Mouse (Mus musculus) cerebellum, postnatal 36 days (tissue): ENCODE measurements at regions not wholly inside any gene's neighbourhood (a gene's known extent, or its start where the extent isn't known, plus 50 kb on each side); places are given as distances from the start of the nearest gene placed in this dataset.

ENCODE experiments used
- DNase-seq, 2 experiments: peaks; one replicate each; pipeline ENCODE4 v3.0.0; 2021 to 2022; ENCODE audit warnings: mixed read lengths in 2 of 2

DNA sequence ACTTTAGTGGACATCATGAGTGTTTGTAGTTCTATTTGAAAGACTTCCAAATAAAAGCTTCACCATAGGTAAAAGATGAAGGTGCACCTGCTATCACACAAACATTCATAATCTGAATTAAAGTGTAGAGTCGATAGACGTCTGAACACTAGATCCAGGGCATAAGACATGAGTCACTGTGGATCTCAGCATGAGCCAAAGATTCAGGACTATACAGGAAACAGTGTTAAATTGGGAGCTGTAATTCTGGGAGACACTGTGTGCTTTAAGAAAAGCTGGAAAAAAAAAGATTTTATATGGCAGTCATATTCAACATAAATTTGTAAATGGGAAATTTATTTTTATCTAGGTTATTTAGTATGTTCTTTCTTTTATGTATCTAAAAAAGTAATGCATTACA, 160.5 kb downstream of the Pdha2 start:
- no peak for DNase-seq

DNA sequence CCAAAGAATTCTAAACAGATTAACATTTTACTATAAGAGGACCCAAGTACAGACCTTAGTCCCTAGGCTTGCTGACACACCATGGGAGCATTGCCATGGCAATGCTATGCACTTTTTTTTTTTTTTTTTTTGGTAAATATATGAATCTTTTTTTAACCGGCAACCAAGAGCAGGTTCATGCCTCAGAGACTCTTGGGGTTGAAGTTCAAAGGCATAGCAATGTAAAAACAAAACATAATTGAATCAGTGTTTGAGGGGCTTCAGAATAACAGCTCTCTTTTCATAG, 197.9 kb downstream of the Pdha2 start:
- DNase-seq: no peak

GRCm38 (mm10) chr3:141013521-141014261, 198.5 kb downstream of the Pdha2 start:
- no peak for DNase-seq

- DNase-seq: no peak
These were observed 199.2 kb downstream of the Pdha2 start for GRCm38 (mm10) chr3:141012976-141013375.

- DNase-seq: no peak
These were observed 203.4 kb downstream of the Pdha2 start for GRCm38 (mm10) chr3:141008792-141009191.

DNA sequence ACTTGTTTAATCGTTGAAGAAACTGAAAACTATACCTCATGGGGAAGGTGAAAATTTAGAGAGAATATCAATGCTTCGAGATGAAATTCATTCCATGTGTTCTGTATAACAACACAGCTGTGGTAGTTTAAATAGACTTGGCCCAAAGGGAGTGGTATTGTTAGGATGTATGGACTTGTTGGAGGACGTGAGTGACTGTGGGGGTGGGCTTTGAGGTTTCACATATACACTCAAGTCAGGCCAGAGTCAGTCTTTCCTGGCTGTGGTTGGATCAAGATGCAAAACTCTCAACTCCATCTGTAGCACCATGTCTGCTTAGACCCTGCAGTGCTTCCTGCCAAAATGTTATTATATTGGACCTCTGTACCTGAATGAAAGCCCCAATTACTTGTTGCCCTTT, 206.3 kb downstream of the Pdha2 start:
- DNase-seq: no peak

- DNase-seq: peak; percentile 30 to 41
These were observed 208.6 kb downstream of the Pdha2 start for GRCm38 (mm10) chr3:141003561-141003960.

DNA sequence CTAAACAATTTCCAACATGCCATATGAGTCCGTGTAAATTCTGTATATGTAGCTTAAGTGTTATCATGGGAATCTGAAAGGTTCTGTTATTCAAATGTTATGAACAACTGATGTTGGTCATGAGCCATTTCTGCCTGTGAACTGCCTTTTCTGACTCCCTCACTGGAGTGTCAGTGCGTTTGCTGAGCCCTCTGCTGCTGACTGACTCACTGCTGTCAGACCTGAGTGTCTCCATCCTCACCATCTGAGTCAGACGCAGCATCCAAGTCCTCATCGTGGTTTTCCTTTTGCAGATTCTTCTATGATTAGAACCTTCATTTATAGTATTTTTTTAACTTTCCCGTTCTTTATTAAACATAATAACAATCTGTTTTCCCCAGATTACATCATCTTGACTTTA, 223.9 kb downstream of the Pdha2 start:
- no peak for DNase-seq

GRCm38 (mm10) chr3:140973519-140973918, 238.6 kb downstream of the Pdha2 start:
- DNase-seq: peak in 1 of 2 experiments; percentile 23

DNA sequence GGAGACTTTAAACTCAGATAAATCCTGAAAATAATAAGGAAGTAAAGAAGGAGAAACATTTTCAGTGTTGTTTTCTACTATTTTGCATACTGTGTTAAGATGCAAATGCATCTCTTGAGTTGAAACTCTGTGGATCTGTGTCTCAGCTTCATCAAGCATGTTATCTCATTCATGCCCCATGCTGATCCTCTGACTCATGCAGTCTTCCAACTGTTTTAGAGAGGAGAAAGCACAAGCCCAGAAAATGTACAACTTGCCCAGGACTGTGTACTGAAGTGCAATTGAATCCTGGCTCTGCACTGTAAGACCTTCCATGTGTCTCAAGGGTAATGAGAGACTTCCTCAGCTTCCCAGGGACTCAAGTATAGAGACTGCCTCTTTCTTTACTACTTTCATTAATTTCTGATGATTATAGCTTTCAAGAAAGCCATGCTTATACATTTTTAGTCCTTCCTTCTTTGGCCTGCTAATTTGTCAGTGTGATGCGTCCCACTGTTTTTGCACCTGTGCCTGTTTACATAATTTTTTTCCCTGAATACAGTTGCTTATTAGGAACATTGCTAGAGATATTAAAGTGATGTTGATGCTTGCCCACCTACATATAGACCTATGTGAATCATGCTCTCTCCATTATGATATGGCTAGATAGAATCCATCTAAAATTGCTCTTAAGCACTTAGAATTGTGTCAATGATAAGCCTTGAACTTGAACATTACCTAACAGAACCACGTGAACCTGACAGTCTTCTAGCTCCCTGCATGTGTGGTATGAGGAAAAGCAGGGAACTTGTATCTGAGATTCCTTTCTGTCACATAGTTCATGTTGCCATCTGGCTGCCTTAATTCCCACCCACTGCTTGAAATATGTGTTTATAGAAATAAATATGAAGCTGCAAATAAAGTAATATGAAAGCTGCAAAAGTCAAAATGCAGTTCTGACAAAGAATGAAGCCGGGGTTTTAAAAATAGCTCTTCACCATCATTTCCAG, 242.0 kb downstream of the Pdha2 start:
- DNase-seq: peak; percentile 60 to 82

DNA sequence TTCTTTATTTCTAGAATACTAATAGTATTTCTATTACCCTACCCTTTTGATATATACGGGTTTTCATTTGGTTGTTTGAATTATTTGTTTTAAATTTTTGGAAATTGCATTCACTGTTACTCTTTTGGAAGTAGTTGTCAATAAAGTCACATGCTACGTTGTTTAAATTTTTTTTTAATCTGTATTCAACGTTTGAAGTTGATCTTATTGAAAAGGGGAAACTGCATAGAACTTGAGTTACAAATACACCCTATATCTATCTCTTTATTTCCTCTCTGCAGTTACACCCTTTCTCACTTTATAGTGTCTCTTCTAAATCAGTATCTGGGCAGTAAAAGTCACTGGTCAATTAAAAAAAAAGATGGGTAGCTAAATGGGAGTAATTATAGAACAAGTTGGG, 243.6 kb downstream of the Pdha2 start:
- no peak for DNase-seq

DNA sequence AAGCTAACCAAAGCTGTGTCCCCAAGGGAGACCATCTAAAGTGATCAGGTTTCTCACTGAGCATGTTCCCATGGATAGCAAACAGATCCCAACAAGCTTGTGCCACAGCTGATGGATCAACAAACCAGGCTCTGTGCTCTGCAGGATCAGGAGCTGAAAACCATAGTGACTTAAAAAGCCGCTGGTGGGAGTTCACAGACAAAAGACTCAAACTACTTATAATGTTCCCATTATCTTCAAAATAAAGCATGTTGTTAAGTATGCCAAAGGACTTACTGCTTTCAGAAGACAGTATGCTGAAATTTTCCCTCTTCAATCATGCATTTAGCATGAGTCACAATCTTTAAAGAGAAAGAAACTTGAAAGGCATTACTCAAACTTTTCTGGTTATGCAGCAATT, 254.5 kb downstream of the Pdha2 start:
- DNase-seq: no peak

DNA sequence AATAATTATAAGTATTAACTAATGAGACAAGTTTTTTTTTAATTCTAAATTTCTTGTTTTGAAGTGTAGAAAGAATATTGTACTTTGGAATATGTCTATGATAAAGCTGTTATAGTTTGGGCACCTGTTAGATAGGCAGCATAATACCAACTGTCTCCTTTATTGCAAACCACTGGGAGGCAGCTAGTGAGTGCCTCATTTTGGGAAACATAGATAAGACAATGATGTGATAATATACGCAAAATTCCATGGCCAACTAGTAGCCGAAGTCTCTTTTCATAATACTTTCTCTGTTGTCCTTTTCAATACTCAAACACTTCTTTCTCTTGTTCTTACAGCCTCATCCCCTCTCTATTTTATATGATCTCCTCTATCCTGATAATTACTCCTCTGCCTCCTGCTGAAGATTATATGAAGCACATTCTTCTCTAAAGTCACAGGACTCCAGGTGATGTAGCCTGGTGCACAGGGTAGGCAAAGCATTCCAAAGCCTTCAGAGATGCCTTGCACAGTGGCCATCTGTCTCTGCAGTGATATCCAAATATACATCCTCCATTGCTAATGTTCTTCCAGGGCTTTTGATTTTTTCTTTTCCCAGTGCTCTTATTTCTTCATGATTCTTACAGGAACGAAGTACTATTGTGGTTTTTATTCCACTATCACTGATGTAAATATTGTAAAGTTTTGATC, 259.9 kb downstream of the Pdha2 start:
- DNase-seq: peak in 1 of 2 experiments; percentile 34

DNA sequence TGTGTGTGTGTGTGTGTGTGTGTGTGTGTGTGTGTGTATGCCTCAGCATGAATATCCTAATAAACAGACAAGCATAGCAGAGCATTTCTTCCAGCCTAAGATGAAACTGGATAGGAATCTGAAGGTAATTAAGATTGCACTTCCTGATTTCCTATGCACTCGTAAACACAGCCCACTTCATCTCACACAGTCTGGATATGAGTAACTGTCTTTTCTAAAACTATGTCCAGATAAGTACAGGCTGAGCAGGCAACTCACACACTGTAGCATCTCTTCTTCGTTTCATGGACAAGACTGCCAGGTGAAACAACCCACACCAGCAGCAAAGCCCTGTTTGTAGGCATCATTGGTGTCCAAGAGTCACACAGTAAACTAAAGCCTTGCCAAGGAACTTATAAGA, 261.1 kb downstream of the Pdha2 start:
- DNase-seq: no peak

DNA sequence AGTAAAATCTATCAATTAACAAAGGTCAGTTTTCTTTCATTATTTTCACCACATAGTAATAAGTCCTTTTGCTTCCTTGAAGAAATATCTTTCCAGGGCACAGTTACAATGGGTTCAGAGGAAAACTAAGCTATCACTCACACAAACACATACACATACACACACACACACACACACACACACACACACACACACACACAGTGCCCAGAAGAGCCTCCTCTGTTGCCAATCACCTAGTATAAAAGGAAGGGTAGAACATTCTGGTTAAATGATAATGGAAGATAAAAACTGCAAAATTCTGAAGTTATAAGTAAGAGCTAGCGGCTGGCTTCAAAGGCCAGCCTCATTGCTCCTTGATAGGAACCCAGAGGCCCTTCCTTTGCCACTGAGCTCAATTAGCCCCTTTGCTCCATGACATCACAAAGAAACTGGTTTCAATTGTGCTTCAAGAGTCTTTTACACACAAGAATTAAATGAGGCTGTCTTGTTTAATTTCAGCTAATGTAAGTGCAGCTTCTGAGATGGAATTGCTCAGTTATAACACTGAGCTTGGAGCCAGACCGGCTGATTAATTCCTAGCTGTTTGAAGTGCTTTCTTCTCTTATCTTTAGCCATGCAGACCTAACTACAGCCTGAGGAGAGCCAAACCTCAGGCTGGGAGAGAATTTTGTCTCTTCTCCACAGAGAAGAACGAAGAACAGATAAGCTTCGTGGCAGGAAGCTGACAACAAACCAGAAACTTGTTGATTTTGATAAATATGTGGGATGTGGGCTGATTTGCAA, 262.1 kb downstream of the Pdha2 start:
- no peak for DNase-seq

- no peak for DNase-seq
These were observed 269.7 kb downstream of the Pdha2 start for GRCm38 (mm10) chr3:140942450-140942849.

DNA sequence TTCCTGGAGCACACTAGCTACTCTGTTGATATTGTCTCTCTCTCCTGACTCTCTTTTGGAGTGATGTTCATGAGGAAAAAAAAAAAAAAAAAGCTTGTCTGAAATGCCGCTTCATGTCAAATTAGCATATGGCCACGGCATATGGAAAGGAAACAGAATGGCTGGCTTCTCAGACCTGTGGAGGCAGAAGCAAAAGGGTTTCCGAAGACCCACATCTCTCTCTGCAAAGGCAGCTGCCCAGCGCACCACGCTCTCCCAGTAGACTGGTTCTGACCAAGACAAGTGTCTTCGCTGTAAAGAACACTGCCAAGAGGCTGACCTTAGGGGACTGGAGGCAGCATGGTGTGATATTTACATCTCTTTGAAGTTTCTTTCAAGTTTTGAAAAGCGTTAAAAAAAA, 270.3 kb downstream of the Pdha2 start:
- peak in 1 of 2 experiments; percentile 27 for DNase-seq

DNA sequence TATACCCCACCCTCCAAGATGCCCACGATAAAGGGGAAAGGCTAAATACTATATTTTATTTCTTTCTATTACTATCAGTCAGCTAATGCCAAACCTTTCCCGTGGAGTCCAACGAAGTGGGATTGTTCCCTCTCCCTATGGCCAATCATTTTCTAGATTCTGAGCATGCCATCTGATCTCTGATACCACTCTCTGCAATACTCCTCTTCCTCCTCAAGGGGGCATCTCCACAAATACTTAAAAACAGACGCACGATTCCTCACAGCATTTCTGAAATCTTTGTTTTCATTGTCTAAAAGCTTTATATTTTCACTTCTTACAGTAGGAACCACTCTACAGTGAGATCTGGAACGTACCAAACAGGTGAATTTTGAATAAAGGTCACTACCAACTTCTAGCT, 270.8 kb downstream of the Pdha2 start:
- no peak for DNase-seq

DNA sequence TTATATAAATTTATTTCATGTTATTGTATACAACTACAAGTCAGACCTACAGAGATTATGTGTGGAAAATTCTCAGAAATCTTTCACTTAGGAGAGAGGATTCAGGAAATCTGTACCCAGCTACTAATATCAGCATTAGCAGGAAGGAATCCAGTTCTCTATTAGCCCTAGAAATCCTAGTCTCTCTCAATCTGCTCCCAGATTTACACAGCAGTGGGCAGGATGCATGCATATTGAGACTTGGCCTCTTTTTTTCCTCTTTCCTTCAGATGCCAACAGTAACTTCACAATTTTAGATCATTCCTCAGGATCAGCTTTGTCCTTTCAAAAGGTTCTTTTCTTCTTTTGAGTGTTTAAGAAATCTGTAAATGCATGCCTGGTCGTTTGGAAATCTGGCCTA, 279.0 kb downstream of the Pdha2 start:
- DNase-seq: peak in 1 of 2 experiments; percentile 11

DNA sequence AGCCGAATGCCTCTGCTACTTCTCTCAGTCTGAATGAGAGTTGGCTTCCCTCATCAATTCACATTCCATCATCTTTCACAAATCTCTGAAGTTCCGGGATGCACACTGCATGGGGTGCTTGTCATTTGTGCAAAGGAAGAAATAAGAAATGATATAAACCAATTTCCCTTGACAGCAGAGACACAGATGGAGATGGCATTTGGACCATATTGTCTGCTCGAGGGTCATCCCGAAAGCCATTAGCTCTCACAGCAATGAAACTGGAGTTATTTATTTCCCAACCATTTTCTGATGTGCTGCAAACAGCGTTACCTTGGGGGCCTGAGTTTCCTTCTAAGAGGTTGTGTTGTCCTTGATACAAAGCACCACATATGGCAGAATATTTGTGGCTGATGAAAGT, 285.5 kb downstream of the Pdha2 start:
- peak; percentile 6 to 24 for DNase-seq

GRCm38 (mm10) chr3:140876201-140876895, 335.8 kb downstream of the Pdha2 start:
- DNase-seq: no peak
